Mouse (Mus musculus) liver, embryonic 14.5 days (tissue): ENCODE measurements around the gene Atp6v0b. TPM values are rescaled to one million over a fixed set of nuclear protein-coding genes. Genes with fewer than 3 reads are reported as not detected.

Experiments
- ATAC-seq: fragments of 200-750 bp; cut with Nextera tagmentation; 2 replicates; pipeline ENCODE4 v1.8.0; 2017; ENCODE audit warnings: moderate number of reproducible peaks, mild to moderate bottlenecking, moderate library complexity; ENCODE audit not compliant: insufficient read depth
- DNase-seq, 3 experiments: peaks; one replicate each; pipeline ENCODE4 v3.0.0-alpha.2; 2012 to 2013; ENCODE audit warnings: low read depth in 3 of 3, low spot score in 3 of 3
- H3K27ac ChIP-seq: fragments of 300-500 bp; sonication (generic); 2 replicates; pipeline ENCODE4 v1.5.1; 2014; ENCODE audit warnings: moderate library complexity, mild to moderate bottlenecking, control low read depth, inconsistent platforms
- H3K27me3 ChIP-seq: fragments of 300-500 bp; sonication (generic); 2 replicates; pipeline ENCODE4 v1.6.1; 2014; ENCODE audit warnings: mild to moderate bottlenecking, low read length, moderate library complexity; ENCODE audit not compliant: control insufficient read depth, insufficient read depth
- H3K36me3 ChIP-seq: fragments of 300-500 bp; sonication (generic); replicated peaks from 2 replicates; pipeline ENCODE4 v1.6.1; 2014; ENCODE audit warnings: low read depth; ENCODE audit not compliant: control insufficient read depth, insufficient read depth
- H3K4me1 ChIP-seq, 2 experiments: fragments of 200-500 bp in 1 of 2; fragments of 300-500 bp in 1 of 2; sonication (generic) in 1 of 2; replicated peaks; 2 replicates each; pipeline ENCODE4 v1.6.1; 2012 to 2014; ENCODE audit warnings: antibody characterized with exemption in 1 of 2, inconsistent platforms in 1 of 2, low read length in 1 of 2; ENCODE audit not compliant: control insufficient read depth in 2 of 2, insufficient read depth in 2 of 2
- H3K4me2 ChIP-seq: fragments of 300-500 bp; sonication (generic); 2 replicates; pipeline ENCODE4 v1.6.1; 2014; ENCODE audit warnings: low read depth, mild to moderate bottlenecking, control low read depth, moderate library complexity
- H3K4me3 ChIP-seq, 2 experiments: fragments of 200-500 bp in 1 of 2; fragments of 300-500 bp in 1 of 2; sonication (generic) in 1 of 2; 2 replicates each; pipeline ENCODE4 v1.5.1; 2012 to 2014; ENCODE audit warnings: low read depth in 2 of 2, low read length in 2 of 2, mild to moderate bottlenecking in 2 of 2, control low read depth in 1 of 2, inconsistent platforms in 1 of 2, moderate library complexity in 1 of 2; ENCODE audit not compliant: insufficient read depth in 1 of 2
- H3K9ac ChIP-seq: fragments of 300-500 bp; sonication (generic); replicated peaks from 2 replicates; pipeline ENCODE4 v1.6.1; 2014; ENCODE audit warnings: mild to moderate bottlenecking, control low read depth, moderate library complexity
- H3K9me3 ChIP-seq: fragments of 300-500 bp; sonication (generic); 2 replicates; pipeline ENCODE4 v1.6.1; 2016; ENCODE audit warnings: low read length, mixed read lengths; ENCODE audit not compliant: control insufficient read depth
- CTCF ChIP-seq: IDR thresholded peaks from 2 replicates; pipeline ENCODE4 v1.5.1; 2016; ENCODE audit warnings: antibody characterized with exemption, low read depth, control low read depth
- EP300 ChIP-seq: IDR thresholded peaks from 2 replicates; pipeline ENCODE4 v1.6.1; 2016; ENCODE audit warnings: antibody characterized with exemption, low read depth
- WGBS: fragments of 180-500 bp; shearing (Covaris S2); extraction: QIAGEN DNeasy Blood & Tissue Kit; methylation state at CpG from one replicate; pipeline ENCODE4 v1.1.7; 2014; ENCODE audit not compliant: insufficient replicate concordance; 5-methylcytosine and 5-hydroxymethylcytosine counted together
- polyA plus RNA-seq, 2 experiments: library from polyadenylated mRNA; depleted of rRNA in 1 of 2; stranded (reverse) in 1 of 2; unstranded in 1 of 2; fragments of >200 nt; fragmentation: Nextera tagmentation in 1 of 2; extraction: Ambion mirVana in 1 of 2; gene quantifications; 2 replicates each; pipeline versions ENCODE4 v1.2.1 to v1.2.3; 2012 to 2014

The Atp6v0b gene
- polyA plus RNA-seq, 2 experiments = 118 to 152 TPM

DNA sequence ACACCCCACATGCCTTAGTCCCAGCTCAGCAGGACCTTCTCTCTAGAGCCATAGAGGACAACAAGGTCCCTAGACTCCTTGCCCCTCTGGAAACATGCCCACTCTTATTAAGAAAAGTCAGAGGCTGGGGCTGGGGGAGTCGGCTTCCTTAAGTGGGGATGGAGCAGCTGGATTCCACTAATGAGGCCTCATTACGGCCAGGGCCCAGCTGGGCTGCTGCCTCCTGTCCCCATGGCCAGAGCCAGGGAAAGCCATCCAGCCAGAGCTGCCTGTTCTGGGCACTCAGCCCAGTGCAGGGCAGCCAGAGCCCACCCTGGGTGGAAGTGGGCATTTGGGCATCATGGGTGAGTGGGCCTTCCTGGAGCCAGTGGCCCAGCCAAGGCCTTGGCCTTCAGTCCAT, 40.1 kb downstream of the Atp6v0b start:
- no peak for TF ChIP-seq EP300
- no peak for TF ChIP-seq CTCF
- Histone ChIP-seq H3K4me1 (no peaks in the 10 kb centered on the region), H3K27me3 (no peaks in the 10 kb centered on the region), H3K27ac (no peak overlapping the region; the same call in 1 of the 2 replicates), H3K36me3 (peaks cover 94% of the 10 kb centered on the region), H3K9ac (no peak overlapping the region), H3K9me3 (no peaks in the 10 kb centered on the region), H3K4me3 (no peak overlapping the region), H3K4me2 (no peak overlapping the region)
- WGBS = 93% methylated on average over 2 of the region's 2 CpGs
- DNase-seq (no peak), ATAC-seq (no peak)

DNA sequence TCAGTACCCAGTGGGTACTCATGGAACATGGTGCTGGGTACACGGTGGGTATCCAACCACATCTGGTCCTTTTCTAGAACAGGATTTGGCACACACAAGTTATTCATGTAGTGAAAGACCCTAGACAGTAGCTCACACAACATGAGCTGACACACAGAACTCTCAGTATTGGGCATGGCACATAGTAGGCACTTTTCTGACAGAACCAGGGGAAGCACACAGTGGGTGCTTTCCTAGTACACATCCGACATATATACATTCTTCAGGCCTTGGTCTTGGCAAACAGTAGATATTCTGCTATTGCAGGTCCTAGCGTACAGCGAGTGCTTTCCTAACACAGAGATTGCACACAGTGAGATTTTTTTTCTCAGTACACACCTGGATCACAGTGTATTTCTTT, 40.9 kb downstream of the Atp6v0b start:
- no peaks in the 10 kb centered on the region for H3K27me3 ChIP-seq
- ATAC-seq (no peak), DNase-seq (no peak)
- TF ChIP-seq CTCF (no peak), EP300 (no peak)
- WGBS = 95% methylated on average over 4 of the region's 4 CpGs
- no peak overlapping the region for H3K4me3 ChIP-seq
- no peak overlapping the region for H3K9ac ChIP-seq
- no peak overlapping the region for H3K27ac ChIP-seq
- peaks cover 93% of the 10 kb centered on the region for H3K36me3 ChIP-seq
- no peak overlapping the region for H3K4me2 ChIP-seq
- H3K9me3 ChIP-seq = no peaks in the 10 kb centered on the region
- no peaks in the 10 kb centered on the region for H3K4me1 ChIP-seq

DNA sequence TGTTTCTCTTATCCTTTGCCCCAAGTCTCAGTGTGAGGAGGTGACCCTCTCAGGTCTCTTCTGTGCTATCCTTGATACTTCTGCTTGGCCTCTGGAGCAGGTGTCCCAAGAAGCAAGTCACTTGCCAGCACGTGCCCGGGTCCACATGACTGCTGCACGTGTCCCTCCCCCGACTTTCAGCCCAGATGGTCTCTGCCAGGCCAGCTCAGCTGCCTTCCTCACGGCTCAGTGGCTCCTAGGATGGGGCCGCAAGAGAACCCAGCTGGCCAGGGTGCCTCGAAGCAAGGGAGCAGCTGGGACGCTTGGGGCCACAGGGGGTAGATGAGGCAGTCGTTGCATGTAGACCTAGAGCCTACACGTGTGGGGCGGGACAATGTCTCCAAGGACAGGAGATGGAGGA, 41.8 kb downstream of the Atp6v0b start:
- peaks cover 94% of the 10 kb centered on the region for H3K36me3 ChIP-seq
- DNase-seq = no peak
- no peak overlapping the region for H3K27ac ChIP-seq
- ATAC-seq = no peak
- no peaks in the 10 kb centered on the region for H3K27me3 ChIP-seq
- TF ChIP-seq CTCF (no peak), EP300 (no peak)
- H3K4me2 ChIP-seq = no peak overlapping the region
- no peaks in the 10 kb centered on the region for H3K9me3 ChIP-seq
- H3K9ac ChIP-seq = no peak overlapping the region
- no peak overlapping the region for H3K4me3 ChIP-seq
- peaks cover 0 to 2% of the 10 kb centered on the region in 2 experiments; a peak in 1 of 4 replicates for H3K4me1 ChIP-seq
- 86% methylated on average over 11 of the region's 11 CpGs for WGBS

DNA sequence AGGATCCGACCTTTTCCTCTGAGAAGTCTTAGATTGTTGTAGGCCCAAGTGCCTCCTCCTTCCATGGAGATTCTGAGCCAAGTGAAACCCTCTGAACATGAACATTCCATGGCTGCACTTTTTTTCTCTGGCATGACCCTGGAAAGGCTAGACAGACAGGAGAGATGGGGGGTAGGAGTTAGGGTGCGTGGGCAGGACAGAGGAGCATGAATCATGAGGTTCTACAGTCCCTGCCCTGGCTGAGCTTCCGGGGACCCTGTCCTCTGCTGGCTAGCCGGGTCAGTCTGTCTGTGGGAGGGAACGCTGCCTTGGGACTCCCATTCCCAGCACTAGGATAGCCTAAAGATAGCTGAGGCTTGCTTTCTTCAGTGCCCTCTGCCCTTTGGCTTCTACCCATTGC, 42.7 kb downstream of the Atp6v0b start:
- 88% methylated on average over 5 of the region's 5 CpGs for WGBS
- Histone ChIP-seq H3K4me1 (peaks cover 2 to 3% of the 10 kb centered on the region in 2 experiments; a peak in 2 of 4 replicates), H3K4me2 (no peak overlapping the region), H3K9ac (no peak overlapping the region), H3K36me3 (peaks cover 96% of the 10 kb centered on the region), H3K27ac (no peak overlapping the region), H3K27me3 (no peaks in the 10 kb centered on the region), H3K4me3 (no peak overlapping the region), H3K9me3 (no peaks in the 10 kb centered on the region)
- ATAC-seq (no peak), DNase-seq (no peak)
- TF ChIP-seq CTCF (no peak), EP300 (no peak)

DNA sequence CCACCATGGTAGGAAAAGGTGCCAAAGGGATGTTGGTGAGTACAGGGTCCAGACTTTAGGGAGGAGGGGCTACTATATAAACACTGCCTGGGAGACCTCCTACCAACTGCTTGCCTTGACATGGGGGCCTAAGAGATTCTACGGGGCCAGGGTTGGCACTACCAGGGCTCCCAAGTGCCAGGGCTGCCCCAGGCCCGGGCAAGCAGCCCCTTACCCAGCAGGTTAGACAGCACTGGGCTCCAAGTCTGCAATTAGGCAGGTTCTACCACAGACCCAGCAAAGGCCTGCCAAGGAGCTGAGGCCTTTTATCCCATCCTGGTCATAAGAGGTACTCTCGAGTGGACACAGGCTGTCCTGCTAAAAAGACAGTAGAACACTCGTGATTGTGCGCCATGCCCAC, 44.0 kb downstream of the Atp6v0b start:
- H3K9ac ChIP-seq = no peak overlapping the region
- H3K4me3 ChIP-seq = no peak overlapping the region
- no peak for TF ChIP-seq CTCF
- no peaks in the 10 kb centered on the region for H3K9me3 ChIP-seq
- H3K4me1 ChIP-seq = peaks cover 8 to 15% of the 10 kb centered on the region in 2 experiments
- no peak for ATAC-seq
- no peak for DNase-seq
- 90% methylated on average over 5 of the region's 5 CpGs for WGBS
- H3K4me2 ChIP-seq = no peak overlapping the region
- peaks cover 96% of the 10 kb centered on the region for H3K36me3 ChIP-seq
- no peak overlapping the region for H3K27ac ChIP-seq
- H3K27me3 ChIP-seq = no peaks in the 10 kb centered on the region
